In genomic region chr3:135505369-135505909, GRCm38 (mm10) we compare ENCODE assay signal across 9 mouse cellular contexts. TPM values are rescaled to one million over a fixed set of nuclear protein-coding genes. Genes with fewer than 3 reads are reported as not detected.
DNase-seq lines count a peak whose midpoint lies in the region; ATAC-seq and TF ChIP-seq lines count a peak whose summit lies in the region.
"Had no signal": no experiment of that assay in that cellular context is flagged by ENCODE, and none has a peak within 500 bp of the region (broad histone marks: within the 10 kb centered on the region; RNA-seq: fewer than 3 reads in every experiment).

No protein-coding gene starts in this region.

- intact Hi-C loops in heart, postnatal 14 days (cut with DNase I), result loop anchor here (10.0 kb wide), 1 partner anchor 61 kb away; no protein-coding TSS in a partner anchor

- no peak overlapping the region for H3K9ac ChIP-seq in liver, embryonic 11.5 days (ENCODE audit: low read depth, low read length)
- H3K9ac ChIP-seq: midbrain, embryonic 12.5 days had no signal

- no peaks in the 10 kb centered on the region for H3K36me3 ChIP-seq in liver, embryonic 11.5 days (ENCODE audit: control insufficient read depth, insufficient read depth, low read length)
- H3K36me3 ChIP-seq in limb, embryonic 10.5 days, result no peaks in the 10 kb centered on the region
- H3K36me3 ChIP-seq: midbrain, embryonic 12.5 days had no signal

- no peaks in the 10 kb centered on the region for H3K4me1 ChIP-seq in liver, embryonic 11.5 days (replicated peaks; ENCODE audit: control insufficient read depth, insufficient read depth, low read length)
- 0 out of 2 replicates have a peak, but pooled peaks cover 9% of the 10 kb centered on the region for H3K4me1 ChIP-seq in cerebellum, adult 2 months (ENCODE audit: control insufficient read depth, insufficient read depth, low read length)
- H3K4me1 ChIP-seq in limb, embryonic 10.5 days, result no peaks in the 10 kb centered on the region
- H3K4me1 ChIP-seq in olfactory bulb, adult 2 months (ENCODE audit: control insufficient read depth, insufficient read depth, low read length), result peaks cover 15% of the 10 kb centered on the region
- H3K4me1 ChIP-seq: midbrain, embryonic 12.5 days had no signal

- H3K4me2 ChIP-seq in liver, embryonic 11.5 days, result no peak overlapping the region
- H3K4me2 ChIP-seq: midbrain, embryonic 12.5 days had no signal

- peak; percentile 69; the same call in 1 of the 2 replicates for TF ChIP-seq CTCF in cerebellum, adult 2 months (IDR thresholded peaks at IDR 0.05; ENCODE audit: borderline replicate concordance, insufficient read depth, low read depth, low read length)
- TF ChIP-seq CTCF in olfactory bulb, adult 2 months (IDR thresholded peaks at IDR 0.05; ENCODE audit: insufficient read depth, low read depth, low read length), result peak; percentile 62; the same call in 1 of the 2 replicates

- ATAC-seq in liver, embryonic 11.5 days (replicated peaks; ENCODE audit: low FRiP score), result no peak

- H3K9me3 ChIP-seq in liver, embryonic 11.5 days (ENCODE audit: control insufficient read depth, low read length), result no peaks in the 10 kb centered on the region
- no peaks in the 10 kb centered on the region for H3K9me3 ChIP-seq in limb, embryonic 10.5 days (replicated peaks)
- H3K9me3 ChIP-seq: midbrain, embryonic 12.5 days had no signal

- no peak overlapping the region for H3K4me3 ChIP-seq in liver, embryonic 11.5 days (ENCODE audit: low read depth, low read length)
- no peak overlapping the region for H3K4me3 ChIP-seq in cerebellum, adult 2 months (replicated peaks; ENCODE audit: insufficient read depth, low read depth, low read length)
- H3K4me3 ChIP-seq in limb, embryonic 10.5 days, result no peak overlapping the region
- H3K4me3 ChIP-seq in olfactory bulb, adult 2 months (ENCODE audit: insufficient read depth, low read depth, low read length), result no peak overlapping the region
- H3K4me3 ChIP-seq: midbrain, embryonic 12.5 days had no signal

- H3K27ac ChIP-seq in liver, embryonic 11.5 days (ENCODE audit: low read depth, low read length), result no peak overlapping the region
- H3K27ac ChIP-seq in cerebellum, adult 2 months (ENCODE audit: insufficient read depth, low read length), result no peak overlapping the region
- H3K27ac ChIP-seq in limb, embryonic 10.5 days, result no peak overlapping the region
- H3K27ac ChIP-seq in olfactory bulb, adult 2 months (ENCODE audit: insufficient read depth, low read depth, low read length), result no peak overlapping the region
- H3K27ac ChIP-seq: midbrain, embryonic 12.5 days had no signal

- WGBS in liver, embryonic 11.5 days, result 60% methylated on average over 10 of the region's 10 CpGs
- 59% methylated on average over 10 of the region's 10 CpGs for WGBS in cerebellum, adult 2 months
- 58% methylated on average over 10 of the region's 10 CpGs for WGBS in limb, embryonic 10.5 days
- WGBS in olfactory bulb, adult 2 months, result 56% methylated on average over 10 of the region's 10 CpGs

- no peaks in the 10 kb centered on the region for H3K27me3 ChIP-seq in liver, embryonic 11.5 days (replicated peaks; ENCODE audit: control insufficient read depth, insufficient read depth, low read length)
- no peaks in the 10 kb centered on the region for H3K27me3 ChIP-seq in cerebellum, adult 2 months (ENCODE audit: control insufficient read depth, insufficient read depth, low read length)
- no peaks in the 10 kb centered on the region for H3K27me3 ChIP-seq in limb, embryonic 10.5 days (ENCODE audit: low read depth, poor library complexity, severe bottlenecking)
- H3K27me3 ChIP-seq: midbrain, embryonic 12.5 days had no signal

- TF ChIP-seq POLR2A in cerebellum, adult 2 months (IDR thresholded peaks at IDR 0.05; ENCODE audit: borderline replicate concordance, insufficient read depth, low read length), result no peak
- no peak for TF ChIP-seq POLR2A in olfactory bulb, adult 2 months (IDR thresholded peaks at IDR 0.05; ENCODE audit: insufficient read depth, low read depth, low read length)

- DNase-seq in liver (peak; percentile 72), MEL-GATA-1-ER (ENCODE audit: extremely low read depth, low read depth) (peak; percentile 32), MN1 (ENCODE audit: low spot score) (no peak)
- DNase-seq in liver, embryonic 11.5 days (ENCODE audit: low spot score), result no peak
- DNase-seq in cerebellum, adult 2 months, result peak; percentile 40 to 63
- peak; percentile 65 to 72 for DNase-seq in heart, postnatal 14 days
- DNase-seq in limb, embryonic 10.5 days (ENCODE audit: low spot score), result peak; percentile 64

RNA-seq across cellular contexts. Expression of gene Manba, which starts 20.0 kb away (rescaled TPM):
- polyA plus RNA-seq in liver, embryonic 11.5 days (2014; fragmentation: Nextera tagmentation; extraction: Ambion mirVana), result 9.7 TPM in 2 replicates
- polyA plus RNA-seq in cerebellum, adult 2 months (2012; rRNA removed), result 8.8 and 9.8 TPM in 2 replicates
- 10 to 100 TPM; 18.0 to 19.3 TPM for total RNA-seq in heart, postnatal 14 days (2021)
- 1.9 and 2.5 TPM in 2 replicates for polyA plus RNA-seq in limb, embryonic 10.5 days (2016; fragmentation: Nextera tagmentation; extraction: Ambion mirVana)
- polyA plus RNA-seq in olfactory bulb, adult 2 months (2012; ENCODE audit: insufficient read depth, insufficient read length, low replicate concordance, missing spikeins), result not detected in 2 replicates

Comparison
In these comparisons a context has a peak if more than half of its experiments do, and no peak if none do; other contexts are left out.
1. DNase-seq: peak in liver (single experiment), MEL-GATA-1-ER (single experiment), cerebellum, adult 2 months (2 of 2), heart, postnatal 14 days (2 of 2) and limb, embryonic 10.5 days (single experiment); none in liver, embryonic 11.5 days (single experiment) and MN1 (single experiment).